Mouse (Mus musculus) adrenal gland, postnatal 25 days (tissue): ENCODE results near the gene Thada. TPM values are rescaled to one million over a fixed set of nuclear protein-coding genes. Genes with fewer than 3 reads are reported as not detected.
"Not testable (repeated sequence)": the region's sequence is repeated elsewhere in the genome, so short reads cannot be mapped to it uniquely, and the experiment has no call there.

Experiments used
- DNase-seq: peaks from one replicate; pipeline ENCODE4 v3.0.0; 2021; ENCODE audit warnings: mixed read lengths
- total RNA-seq: library from RNA; stranded (reverse); gene quantifications from 2 replicates; pipeline ENCODE4 v1.2.3, GENCODE M21; 2021

The Thada gene
- total RNA-seq, 1 experiment from 2014 or later = 24.1 TPM

- no peak for DNase-seq
Measured at GRCm38 (mm10) chr17:84258638-84259261, 207.3 kb downstream of the Thada start.

GRCm38 (mm10) chr17:84257927-84258532 lies 208.0 kb downstream of the Thada start:
- DNase-seq = no peak

GRCm38 (mm10) chr17:84256278-84256819 lies 209.7 kb downstream of the Thada start:
- no peak for DNase-seq

- DNase-seq = no peak
Measured at GRCm38 (mm10) chr17:84255841-84256240, 210.2 kb downstream of the Thada start.

- DNase-seq = no peak
Measured at GRCm38 (mm10) chr17:84251426-84251825, 214.6 kb downstream of the Thada start.

- no peak for DNase-seq
Measured at GRCm38 (mm10) chr17:84244182-84244920, 221.7 kb downstream of the Thada start.

GRCm38 (mm10) chr17:84243759-84244158 lies 222.2 kb downstream of the Thada start:
- DNase-seq = no peak

GRCm38 (mm10) chr17:84241308-84241957 lies 224.6 kb downstream of the Thada start:
- DNase-seq = no peak

- DNase-seq = no peak
Measured at GRCm38 (mm10) chr17:84239679-84240292, 226.2 kb downstream of the Thada start.

GRCm38 (mm10) chr17:84238174-84238573 lies 227.8 kb downstream of the Thada start:
- no peak for DNase-seq

GRCm38 (mm10) chr17:84236781-84237557 lies 229.0 kb downstream of the Thada start:
- no peak for DNase-seq

- no peak for DNase-seq
Measured at GRCm38 (mm10) chr17:84235399-84235928, 230.5 kb downstream of the Thada start.

GRCm38 (mm10) chr17:84234785-84235184 lies 231.2 kb downstream of the Thada start:
- DNase-seq = not testable (repeated sequence)

- DNase-seq = no peak
Measured at GRCm38 (mm10) chr17:84233758-84234157, 232.2 kb downstream of the Thada start.

GRCm38 (mm10) chr17:84231361-84231760 lies 234.6 kb downstream of the Thada start:
- DNase-seq = no peak

GRCm38 (mm10) chr17:84228223-84228622 lies 237.8 kb downstream of the Thada start:
- DNase-seq = no peak

GRCm38 (mm10) chr17:84226681-84227080 lies 239.3 kb downstream of the Thada start:
- DNase-seq = no peak

GRCm38 (mm10) chr17:84226231-84226630 lies 239.8 kb downstream of the Thada start:
- DNase-seq = no peak

- DNase-seq = no peak
Measured at GRCm38 (mm10) chr17:84224217-84224887, 241.7 kb downstream of the Thada start.

GRCm38 (mm10) chr17:84218841-84219240 lies 247.2 kb downstream of the Thada start:
- DNase-seq = not testable (repeated sequence)
